Mouse (Mus musculus) embryonic facial prominence, embryonic 15.5 days (tissue): Measurements from ENCODE around the gene Nrn1. TPM values are rescaled to one million over a fixed set of nuclear protein-coding genes. Genes with fewer than 3 reads are reported as not detected.

Source experiments
- ATAC-seq: fragments of 200-750 bp; cut with Nextera tagmentation; 2 replicates; pipeline ENCODE4 v1.8.0; 2017; ENCODE audit warnings: low read depth, moderate TSS enrichment; ENCODE audit not compliant: insufficient number of reproducible peaks, low FRiP score, low TSS enrichment
- H3K27ac ChIP-seq: fragments of 300-500 bp; sonication (generic); replicated peaks from 2 replicates; pipeline ENCODE4 v1.5.1; 2015; ENCODE audit warnings: mild to moderate bottlenecking, inconsistent platforms
- H3K27me3 ChIP-seq: fragments of 300-500 bp; sonication (generic); 2 replicates; pipeline ENCODE4 v1.6.1; 2015; ENCODE audit warnings: inconsistent platforms
- H3K36me3 ChIP-seq: fragments of 300-500 bp; sonication (generic); 2 replicates; pipeline ENCODE4 v1.6.1; 2015; ENCODE audit warnings: mild to moderate bottlenecking, inconsistent platforms
- H3K4me1 ChIP-seq: fragments of 300-500 bp; sonication (generic); 2 replicates; pipeline ENCODE4 v1.6.1; 2015; ENCODE audit warnings: inconsistent platforms
- H3K4me2 ChIP-seq: fragments of 300-500 bp; sonication (generic); replicated peaks from 2 replicates; pipeline ENCODE4 v1.6.1; 2015; ENCODE audit warnings: mild to moderate bottlenecking, inconsistent platforms
- H3K4me3 ChIP-seq: fragments of 300-500 bp; sonication (generic); replicated peaks from 2 replicates; pipeline ENCODE4 v1.5.1; 2015; ENCODE audit warnings: mild to moderate bottlenecking, inconsistent platforms
- H3K9ac ChIP-seq: fragments of 300-500 bp; sonication (generic); 2 replicates; pipeline ENCODE4 v1.6.1; 2015; ENCODE audit warnings: inconsistent platforms
- H3K9me3 ChIP-seq: fragments of 300-500 bp; sonication (generic); replicated peaks from 2 replicates; pipeline ENCODE4 v1.6.1; 2016; ENCODE audit warnings: inconsistent platforms
- WGBS: fragments of 180-500 bp; shearing (Covaris S2); methylation state at CpG from one replicate; pipeline ENCODE4 v1.1.7; 2015; 5-methylcytosine and 5-hydroxymethylcytosine counted together
- polyA plus RNA-seq: library from polyadenylated mRNA; unstranded; fragments of >200 nt; fragmentation: Nextera tagmentation; extraction: Ambion mirVana; gene quantifications from 2 replicates; pipeline ENCODE4 v1.2.1, GENCODE M21; 2015

Nrn1 gene
- polyA plus RNA-seq, 1 experiment from 2014 or later = 6.5 TPM

GRCm38 (mm10) chr13:36723726-36724300, 11.1 kb downstream of the Nrn1 start:
- no peak for ATAC-seq
- WGBS = 4% methylated on average over 15 of the region's 15 CpGs
- Histone ChIP-seq H3K4me3 (0 out of 2 replicates have a peak overlapping the region, but pooled peaks have one; percentile 29), H3K9ac (no peak overlapping the region), H3K4me2 (peak overlapping the region; percentile 35), H3K4me1 (peaks cover 27% of the 10 kb centered on the region), H3K9me3 (no peaks in the 10 kb centered on the region), H3K36me3 (no peaks in the 10 kb centered on the region), H3K27me3 (peaks cover 87% of the 10 kb centered on the region), H3K27ac (no peak overlapping the region)

- H3K36me3 ChIP-seq = no peaks in the 10 kb centered on the region
- H3K4me2 ChIP-seq = no peak overlapping the region
- peaks cover 23% of the 10 kb centered on the region for H3K4me1 ChIP-seq
- H3K27me3 ChIP-seq = peaks cover 78% of the 10 kb centered on the region
- H3K27ac ChIP-seq = no peak overlapping the region
- ATAC-seq = no peak
- no peak overlapping the region for H3K4me3 ChIP-seq
- no peaks in the 10 kb centered on the region for H3K9me3 ChIP-seq
- H3K9ac ChIP-seq = no peak overlapping the region
Observed at GRCm38 (mm10) chr13:36722309-36722708, 12.6 kb downstream of the Nrn1 start.

GRCm38 (mm10) chr13:36720297-36721017, 14.5 kb downstream of the Nrn1 start:
- H3K9me3 ChIP-seq = no peaks in the 10 kb centered on the region
- 92% methylated on average over 5 of the region's 5 CpGs for WGBS
- peaks cover 61% of the 10 kb centered on the region for H3K27me3 ChIP-seq

GRCm38 (mm10) chr13:36717376-36717775, 17.6 kb downstream of the Nrn1 start:
- no peak overlapping the region for H3K4me2 ChIP-seq
- no peaks in the 10 kb centered on the region for H3K4me1 ChIP-seq
- no peak overlapping the region for H3K27ac ChIP-seq
- ATAC-seq = no peak
- no peak overlapping the region for H3K4me3 ChIP-seq
- no peaks in the 10 kb centered on the region for H3K36me3 ChIP-seq
- WGBS = 64% methylated on average over 3 of the region's 3 CpGs
- H3K9ac ChIP-seq = no peak overlapping the region
- H3K9me3 ChIP-seq = no peaks in the 10 kb centered on the region
- H3K27me3 ChIP-seq = peaks cover 31% of the 10 kb centered on the region

More at GRCm38 (mm10) chr13:36720297-36721017, 14.5 kb downstream of the Nrn1 start:
- Histone ChIP-seq H3K27ac (no peak overlapping the region), H3K4me1 (peaks cover 13% of the 10 kb centered on the region), H3K36me3 (no peaks in the 10 kb centered on the region), H3K9ac (no peak overlapping the region), H3K4me3 (no peak overlapping the region), H3K4me2 (no peak overlapping the region)
- ATAC-seq = no peak

GRCm38 (mm10) chr13:36716708-36717107, 18.2 kb downstream of the Nrn1 start:
- H3K36me3 ChIP-seq = no peaks in the 10 kb centered on the region
- ATAC-seq = no peak
- no peak overlapping the region for H3K4me2 ChIP-seq
- H3K4me3 ChIP-seq = no peak overlapping the region
- H3K27me3 ChIP-seq = peaks cover 24% of the 10 kb centered on the region
- H3K9me3 ChIP-seq = no peaks in the 10 kb centered on the region
- 59% methylated on average over 2 of the region's 2 CpGs for WGBS
- H3K27ac ChIP-seq = no peak overlapping the region
- H3K9ac ChIP-seq = no peak overlapping the region
- H3K4me1 ChIP-seq = no peaks in the 10 kb centered on the region

GRCm38 (mm10) chr13:36714101-36714500, 20.8 kb downstream of the Nrn1 start:
- Histone ChIP-seq H3K4me3 (no peak overlapping the region), H3K27me3 (peaks cover 5% of the 10 kb centered on the region; the same call in 1 of the 2 replicates), H3K4me1 (no peaks in the 10 kb centered on the region), H3K9me3 (no peaks in the 10 kb centered on the region), H3K4me2 (no peak overlapping the region), H3K27ac (no peak overlapping the region), H3K9ac (no peak overlapping the region), H3K36me3 (no peaks in the 10 kb centered on the region)
- 77% methylated on average over 2 of the region's 2 CpGs for WGBS
- ATAC-seq = no peak

- Histone ChIP-seq H3K4me2 (no peak overlapping the region), H3K9me3 (no peaks in the 10 kb centered on the region), H3K4me3 (no peak overlapping the region), H3K9ac (no peak overlapping the region), H3K27me3 (no peaks in the 10 kb centered on the region), H3K4me1 (no peaks in the 10 kb centered on the region), H3K27ac (no peak overlapping the region), H3K36me3 (no peaks in the 10 kb centered on the region)
- 70% methylated on average over 3 of the region's 3 CpGs for WGBS
- no peak for ATAC-seq
Observed at GRCm38 (mm10) chr13:36707088-36707690, 27.7 kb downstream of the Nrn1 start.

GRCm38 (mm10) chr13:36696351-36696771, 38.6 kb downstream of the Nrn1 start:
- no peak overlapping the region for H3K4me2 ChIP-seq
- 86% methylated on average over 8 of the region's 8 CpGs for WGBS
- no peaks in the 10 kb centered on the region for H3K36me3 ChIP-seq
- no peak overlapping the region for H3K27ac ChIP-seq
- no peaks in the 10 kb centered on the region for H3K9me3 ChIP-seq
- no peaks in the 10 kb centered on the region for H3K27me3 ChIP-seq
- no peaks in the 10 kb centered on the region for H3K4me1 ChIP-seq
- H3K4me3 ChIP-seq = no peak overlapping the region
- ATAC-seq = no peak
- no peak overlapping the region for H3K9ac ChIP-seq

- no peaks in the 10 kb centered on the region for H3K27me3 ChIP-seq
- no peaks in the 10 kb centered on the region for H3K9me3 ChIP-seq
- no peaks in the 10 kb centered on the region for H3K4me1 ChIP-seq
- no peak for ATAC-seq
- H3K4me2 ChIP-seq = no peak overlapping the region
- no peaks in the 10 kb centered on the region for H3K36me3 ChIP-seq
- no peak overlapping the region for H3K4me3 ChIP-seq
- H3K9ac ChIP-seq = no peak overlapping the region
- 48% methylated on average over 7 of the region's 7 CpGs for WGBS
- H3K27ac ChIP-seq = no peak overlapping the region
Observed at GRCm38 (mm10) chr13:36695516-36696201, 39.3 kb downstream of the Nrn1 start.

- H3K27ac ChIP-seq = no peak overlapping the region
- no peak overlapping the region for H3K4me3 ChIP-seq
- no peaks in the 10 kb centered on the region for H3K36me3 ChIP-seq
- no peaks in the 10 kb centered on the region for H3K27me3 ChIP-seq
- no peak overlapping the region for H3K4me2 ChIP-seq
- no peak for ATAC-seq
- H3K4me1 ChIP-seq = no peaks in the 10 kb centered on the region
- 78% methylated on average over 4 of the region's 4 CpGs for WGBS
- no peaks in the 10 kb centered on the region for H3K9me3 ChIP-seq
- no peak overlapping the region for H3K9ac ChIP-seq
Observed at GRCm38 (mm10) chr13:36683581-36683980, 51.4 kb downstream of the Nrn1 start.

GRCm38 (mm10) chr13:36680690-36681355, 54.1 kb downstream of the Nrn1 start:
- no peak for ATAC-seq
- Histone ChIP-seq H3K4me1 (no peaks in the 10 kb centered on the region), H3K36me3 (no peaks in the 10 kb centered on the region), H3K27ac (no peak overlapping the region), H3K4me3 (no peak overlapping the region), H3K9me3 (no peaks in the 10 kb centered on the region), H3K4me2 (no peak overlapping the region), H3K27me3 (no peaks in the 10 kb centered on the region), H3K9ac (no peak overlapping the region)
- WGBS = 87% methylated on average over 8 of the region's 8 CpGs
